Mouse (Mus musculus) forebrain, embryonic 14.5 days (tissue): ENCODE measurements at regions not wholly inside any gene's neighbourhood (a gene's known extent, or its start where the extent isn't known, plus 50 kb on each side); places are given as distances from the start of the nearest gene placed in this dataset.

Experiments used
- ATAC-seq: fragments of 200-750 bp; cut with Nextera tagmentation; 2 replicates; pipeline ENCODE4 v1.8.0; 2017; ENCODE audit warnings: mild to moderate bottlenecking, moderate library complexity
- DNase-seq: peaks from one replicate; pipeline ENCODE4 v3.0.0-alpha.2; 2015; ENCODE audit warnings: low spot score
- H3K27ac ChIP-seq: fragments of 300-500 bp; sonication (generic); 2 replicates; pipeline ENCODE4 v1.5.1; 2014; ENCODE audit warnings: low read depth, mild to moderate bottlenecking, control low read depth, low read length, moderate library complexity
- H3K27me3 ChIP-seq: fragments of 300-500 bp; sonication (generic); replicated peaks from 2 replicates; pipeline ENCODE4 v1.6.1; 2014; ENCODE audit warnings: low read length, control low read depth, mixed read lengths; ENCODE audit not compliant: control insufficient read depth, insufficient read depth
- H3K36me3 ChIP-seq: fragments of 300-500 bp; sonication (generic); 2 replicates; pipeline ENCODE4 v1.6.1; 2014; ENCODE audit warnings: low read length, control low read depth; ENCODE audit not compliant: control insufficient read depth, insufficient read depth
- H3K4me1 ChIP-seq: fragments of 300-500 bp; sonication (generic); 2 replicates; pipeline ENCODE4 v1.6.1; 2014; ENCODE audit warnings: antibody characterized with exemption, low read length, control low read depth; ENCODE audit not compliant: control insufficient read depth, insufficient read depth
- H3K4me2 ChIP-seq: fragments of 300-500 bp; sonication (generic); 2 replicates; pipeline ENCODE4 v1.6.1; 2014; ENCODE audit warnings: mild to moderate bottlenecking, control low read depth, low read length
- H3K4me3 ChIP-seq: fragments of 300-500 bp; sonication (generic); 2 replicates; pipeline ENCODE4 v1.5.1; 2014; ENCODE audit warnings: low read depth, low read length, control low read depth
- H3K9ac ChIP-seq: fragments of 300-500 bp; sonication (generic); 2 replicates; pipeline ENCODE4 v1.6.1; 2014; ENCODE audit warnings: mild to moderate bottlenecking, low read length, control low read depth, moderate library complexity
- H3K9me3 ChIP-seq: fragments of 300-500 bp; sonication (generic); replicated peaks from 2 replicates; pipeline ENCODE4 v1.6.1; 2016; ENCODE audit warnings: low read length, control low read depth, mixed read lengths; ENCODE audit not compliant: control insufficient read depth
- WGBS: fragments of 180-500 bp; shearing (Covaris S2); extraction: QIAGEN DNeasy Blood & Tissue Kit; methylation state at CpG from one replicate; pipeline ENCODE4 v1.1.7; 2014; 5-methylcytosine and 5-hydroxymethylcytosine counted together

DNA sequence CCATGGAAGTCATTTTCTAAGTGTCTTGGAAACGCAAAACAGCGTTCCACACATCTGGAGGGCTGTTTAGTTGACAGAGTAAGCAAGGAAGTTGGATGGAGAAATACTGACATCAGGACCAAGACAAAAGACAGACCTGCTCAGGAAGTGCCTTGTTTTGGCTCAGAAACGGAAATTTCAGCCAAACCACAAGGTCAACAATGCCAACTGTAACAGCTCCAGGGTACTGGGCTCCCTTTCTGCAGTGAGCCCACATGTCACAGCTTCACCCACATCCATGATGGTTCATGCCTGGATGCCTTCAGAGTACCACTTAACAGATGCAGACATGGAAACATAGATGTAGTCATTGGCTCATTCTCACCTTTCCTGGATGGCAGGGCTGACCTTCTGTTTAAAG, 296.2 kb downstream of the Fut8 start:
- ATAC-seq (no peak), DNase-seq (no peak)
- Histone ChIP-seq H3K36me3 (no peaks in the 10 kb centered on the region), H3K27me3 (no peaks in the 10 kb centered on the region), H3K4me2 (no peak overlapping the region), H3K4me3 (no peak overlapping the region), H3K9me3 (no peaks in the 10 kb centered on the region), H3K4me1 (no peaks in the 10 kb centered on the region), H3K9ac (no peak overlapping the region), H3K27ac (no peak overlapping the region)
- WGBS, result 87% methylated on average over 3 of the region's 3 CpGs

GRCm38 (mm10) chr12:77535147-77535546, 297.2 kb downstream of the Fut8 start:
- DNase-seq (no peak), ATAC-seq (no peak)
- Histone ChIP-seq H3K9ac (no peak overlapping the region), H3K36me3 (no peaks in the 10 kb centered on the region), H3K4me3 (no peak overlapping the region), H3K4me2 (no peak overlapping the region), H3K9me3 (no peaks in the 10 kb centered on the region), H3K4me1 (no peaks in the 10 kb centered on the region), H3K27me3 (no peaks in the 10 kb centered on the region), H3K27ac (no peak overlapping the region)
- 71% methylated on average over 3 of the region's 3 CpGs for WGBS

- H3K9ac ChIP-seq, result no peak overlapping the region
- H3K4me3 ChIP-seq, result no peak overlapping the region
- H3K27ac ChIP-seq, result no peak overlapping the region
- 72% methylated on average over 8 of the region's 8 CpGs for WGBS
- DNase-seq (no peak), ATAC-seq (no peak)
- no peaks in the 10 kb centered on the region for H3K27me3 ChIP-seq
- H3K9me3 ChIP-seq, result no peaks in the 10 kb centered on the region
- no peak overlapping the region for H3K4me2 ChIP-seq
- no peaks in the 10 kb centered on the region for H3K36me3 ChIP-seq
- H3K4me1 ChIP-seq, result no peaks in the 10 kb centered on the region
Measured at GRCm38 (mm10) chr12:77537139-77537848, 299.4 kb downstream of the Fut8 start.

- no peaks in the 10 kb centered on the region for H3K27me3 ChIP-seq
- H3K27ac ChIP-seq, result no peak overlapping the region
- no peaks in the 10 kb centered on the region for H3K4me1 ChIP-seq
- no peak overlapping the region for H3K9ac ChIP-seq
- H3K36me3 ChIP-seq, result no peaks in the 10 kb centered on the region
- WGBS, result 88% methylated on average over 10 of the region's 10 CpGs
- no peak overlapping the region for H3K4me2 ChIP-seq
- DNase-seq, result no peak
- no peaks in the 10 kb centered on the region for H3K9me3 ChIP-seq
- H3K4me3 ChIP-seq, result no peak overlapping the region
- ATAC-seq, result no peak
Measured at GRCm38 (mm10) chr12:77539661-77540431, 301.9 kb downstream of the Fut8 start.

DNA sequence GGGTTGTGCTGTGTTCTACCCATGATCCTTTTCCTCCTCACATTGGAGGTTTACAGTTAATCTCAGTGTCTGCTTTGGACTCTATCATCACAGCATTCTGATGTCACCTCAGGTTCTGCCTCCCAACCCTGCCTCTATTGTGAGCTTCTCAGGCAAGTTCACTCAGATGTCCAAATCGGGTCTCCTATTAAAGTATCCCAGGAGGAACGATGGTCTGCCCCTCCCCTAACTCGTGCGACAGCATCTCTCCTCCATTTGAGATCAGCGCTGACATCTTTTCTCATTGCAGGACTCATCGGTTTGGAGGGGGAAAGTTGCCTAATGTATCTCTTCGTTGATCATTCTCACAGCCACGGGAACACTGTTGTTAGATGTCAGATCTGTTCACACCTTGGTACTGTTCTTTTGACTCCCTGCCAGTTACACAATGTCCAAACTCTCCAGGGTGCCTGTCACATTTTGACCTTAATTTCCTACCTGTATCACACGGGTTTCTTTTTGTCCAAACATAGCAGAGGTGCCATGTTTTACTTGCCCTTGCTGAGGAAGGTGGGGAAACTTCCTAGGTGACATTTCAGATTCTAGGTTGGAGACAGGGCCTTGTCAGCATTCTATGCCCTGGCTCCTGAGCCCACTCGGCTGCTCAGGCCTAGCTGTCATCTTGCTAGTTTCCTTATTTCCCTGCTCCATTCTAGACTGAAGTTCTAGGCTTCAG, 303.3 kb downstream of the Fut8 start:
- no peak overlapping the region for H3K9ac ChIP-seq
- no peaks in the 10 kb centered on the region for H3K27me3 ChIP-seq
- H3K4me3 ChIP-seq, result no peak overlapping the region
- ATAC-seq (no peak), DNase-seq (no peak)
- H3K4me2 ChIP-seq, result no peak overlapping the region
- H3K4me1 ChIP-seq, result no peaks in the 10 kb centered on the region
- no peaks in the 10 kb centered on the region for H3K36me3 ChIP-seq
- no peak overlapping the region for H3K27ac ChIP-seq
- WGBS, result 86% methylated on average over 10 of the region's 10 CpGs
- no peaks in the 10 kb centered on the region for H3K9me3 ChIP-seq

- no peaks in the 10 kb centered on the region for H3K27me3 ChIP-seq
- no peak overlapping the region for H3K4me2 ChIP-seq
- ATAC-seq (no peak), DNase-seq (no peak)
- H3K9ac ChIP-seq, result no peak overlapping the region
- H3K27ac ChIP-seq, result no peak overlapping the region
- no peaks in the 10 kb centered on the region for H3K36me3 ChIP-seq
- WGBS, result 88% methylated on average over 4 of the region's 4 CpGs
- H3K4me3 ChIP-seq, result no peak overlapping the region
- no peaks in the 10 kb centered on the region for H3K4me1 ChIP-seq
- no peaks in the 10 kb centered on the region for H3K9me3 ChIP-seq
Measured at GRCm38 (mm10) chr12:77541826-77542225, 303.9 kb downstream of the Fut8 start.

- 81% methylated on average over 6 of the region's 6 CpGs for WGBS
Measured at GRCm38 (mm10) chr12:77543651-77544050, 305.7 kb downstream of the Fut8 start.

GRCm38 (mm10) chr12:77546165-77546564, 308.2 kb downstream of the Fut8 start:
- H3K9ac ChIP-seq, result no peak overlapping the region
- 73% methylated on average over 2 of the region's 2 CpGs for WGBS
- H3K36me3 ChIP-seq, result no peaks in the 10 kb centered on the region
- ATAC-seq (no peak), DNase-seq (no peak)
- H3K27me3 ChIP-seq, result no peaks in the 10 kb centered on the region
- H3K4me1 ChIP-seq, result no peaks in the 10 kb centered on the region
- H3K9me3 ChIP-seq, result no peaks in the 10 kb centered on the region
- no peak overlapping the region for H3K4me2 ChIP-seq
- no peak overlapping the region for H3K27ac ChIP-seq
- H3K4me3 ChIP-seq, result no peak overlapping the region

More at GRCm38 (mm10) chr12:77543651-77544050, 305.7 kb downstream of the Fut8 start:
- Histone ChIP-seq H3K4me1 (no peaks in the 10 kb centered on the region), H3K27ac (no peak overlapping the region), H3K9ac (no peak overlapping the region), H3K4me3 (no peak overlapping the region), H3K27me3 (no peaks in the 10 kb centered on the region), H3K4me2 (no peak overlapping the region), H3K36me3 (no peaks in the 10 kb centered on the region), H3K9me3 (no peaks in the 10 kb centered on the region)
- ATAC-seq (no peak), DNase-seq (no peak)
